Mouse (Mus musculus) bone marrow, adult 2 months (tissue): Measurements from ENCODE around the gene Kalrn.

ENCODE experiments used
- CTCF ChIP-seq: fragments of 200-500 bp; IDR thresholded peaks from 2 replicates; pipeline ENCODE4 v1.5.1; 2011; ENCODE audit warnings: low read length, control low read depth; ENCODE audit not compliant: control insufficient read depth, insufficient read depth
- POLR2A ChIP-seq: fragments of 200-500 bp; IDR thresholded peaks from 2 replicates; pipeline ENCODE4 v1.6.1; 2011; ENCODE audit warnings: low read depth, mild to moderate bottlenecking, control low read depth, low read length, borderline replicate concordance; ENCODE audit not compliant: control insufficient read depth

GRCm38 (mm10) chr16:34269642-34270041, 303.7 kb downstream of the Kalrn start:
- TF ChIP-seq CTCF (no peak), POLR2A (no peak)
